Comparison of ENCODE assay signal across 8 mouse cellular contexts in genomic region chr11:97083401-97084140, GRCm38 (mm10). TPM values are rescaled to one million over a fixed set of nuclear protein-coding genes. Genes with fewer than 3 reads are reported as not detected.
DNase-seq lines count a peak whose midpoint lies in the region; ATAC-seq and TF ChIP-seq lines count a peak whose summit lies in the region.

No protein-coding gene starts in this region.

- H3K4me1 ChIP-seq in kidney, embryonic 16.5 days (ENCODE audit: insufficient read depth, low read length), result peaks cover 12% of the 10 kb centered on the region
- H3K4me1 ChIP-seq in stomach, embryonic 14.5 days (ENCODE audit: control insufficient read depth, insufficient read depth, low read length), result no peaks in the 10 kb centered on the region
- H3K4me1 ChIP-seq in stomach, postnatal 0 days (replicated peaks; ENCODE audit: control insufficient read depth, insufficient read depth), result no peaks in the 10 kb centered on the region
- H3K4me1 ChIP-seq in forebrain, postnatal 0 days (ENCODE audit: insufficient read depth), result no peaks in the 10 kb centered on the region

- peak overlapping the region; percentile 49 for H3K9ac ChIP-seq in kidney, embryonic 16.5 days (replicated peaks; ENCODE audit: low read length)
- no peak overlapping the region for H3K9ac ChIP-seq in stomach, embryonic 14.5 days (replicated peaks; ENCODE audit: low read depth, low read length)
- no peak overlapping the region for H3K9ac ChIP-seq in stomach, postnatal 0 days (ENCODE audit: low read length)
- H3K9ac ChIP-seq in forebrain, postnatal 0 days, result no peak overlapping the region

- 14% methylated on average over 22 of the region's 22 CpGs for WGBS in kidney, embryonic 16.5 days
- 20% methylated on average over 22 of the region's 22 CpGs for WGBS in stomach, embryonic 14.5 days
- WGBS in stomach, postnatal 0 days, result 23% methylated on average over 22 of the region's 22 CpGs
- 49% methylated on average over 22 of the region's 22 CpGs for WGBS in forebrain, postnatal 0 days

- no peak for TF ChIP-seq EP300 in stomach, postnatal 0 days (optimal IDR thresholded peaks at IDR 0.05)

- ATAC-seq in kidney, embryonic 16.5 days (ENCODE audit: low FRiP score, low TSS enrichment), result 0 out of 2 replicates have a peak, but pooled peaks have one; percentile 39
- ATAC-seq in stomach, embryonic 14.5 days (ENCODE audit: insufficient number of reproducible peaks, insufficient read depth, low FRiP score, low read depth), result no peak
- ATAC-seq in stomach, postnatal 0 days (ENCODE audit: low FRiP score, low TSS enrichment), result no peak
- ATAC-seq in forebrain, postnatal 0 days, result no peak

- DNase-seq in kidney, adult 8-10 months, result no peak
- no peak for DNase-seq in stomach, postnatal 0 days (ENCODE audit: low spot score)
- peak; percentile 50 to 78 for DNase-seq in frontal cortex, adult 2 months (ENCODE audit: extremely low spot score in 1 of 2, low spot score in 1 of 2)
- DNase-seq in cerebellum, postnatal 14 days, result no peak
- DNase-seq in kidney, adult 11 months, result no peak
- no peak for DNase-seq in forebrain, postnatal 0 days

- no peaks in the 10 kb centered on the region for H3K36me3 ChIP-seq in kidney, embryonic 16.5 days (ENCODE audit: insufficient read depth, low read length)
- H3K36me3 ChIP-seq in stomach, embryonic 14.5 days (ENCODE audit: control insufficient read depth, insufficient read depth, low read length), result no peaks in the 10 kb centered on the region
- H3K36me3 ChIP-seq in stomach, postnatal 0 days (ENCODE audit: control insufficient read depth, insufficient read depth, low read length), result no peaks in the 10 kb centered on the region
- H3K36me3 ChIP-seq in forebrain, postnatal 0 days (ENCODE audit: insufficient read depth), result no peaks in the 10 kb centered on the region

- H3K9me3 ChIP-seq in kidney, embryonic 16.5 days (ENCODE audit: low read length), result peaks cover 2% of the 10 kb centered on the region; the same call in 1 of the 2 replicates
- no peaks in the 10 kb centered on the region for H3K9me3 ChIP-seq in stomach, embryonic 14.5 days (ENCODE audit: control insufficient read depth, low read depth, low read length)
- H3K9me3 ChIP-seq in stomach, postnatal 0 days (ENCODE audit: control insufficient read depth, low read length), result no peaks in the 10 kb centered on the region
- no peaks in the 10 kb centered on the region for H3K9me3 ChIP-seq in forebrain, postnatal 0 days (ENCODE audit: low read length)

- H3K4me2 ChIP-seq in kidney, embryonic 16.5 days (replicated peaks; ENCODE audit: low read depth, low read length), result peak overlapping the region; percentile 19
- H3K4me2 ChIP-seq in stomach, embryonic 14.5 days (replicated peaks; ENCODE audit: low read depth, low read length), result peak overlapping the region; percentile 8; the same call in 1 of the 2 replicates
- H3K4me2 ChIP-seq in stomach, postnatal 0 days (replicated peaks; ENCODE audit: low read depth), result no peak overlapping the region
- H3K4me2 ChIP-seq in forebrain, postnatal 0 days (ENCODE audit: low read depth), result no peak overlapping the region

- no peak overlapping the region for H3K27ac ChIP-seq in kidney, embryonic 16.5 days (ENCODE audit: low read length)
- no peak overlapping the region for H3K27ac ChIP-seq in stomach, embryonic 14.5 days (ENCODE audit: low read length)
- no peak overlapping the region for H3K27ac ChIP-seq in stomach, postnatal 0 days (replicated peaks)
- no peak overlapping the region for H3K27ac ChIP-seq in forebrain, postnatal 0 days (ENCODE audit: low read depth, low read length)

- H3K27me3 ChIP-seq in kidney, embryonic 16.5 days (ENCODE audit: insufficient read depth, low read length), result 0 out of 2 replicates have a peak, but pooled peaks cover 3% of the 10 kb centered on the region
- H3K27me3 ChIP-seq in stomach, embryonic 14.5 days (ENCODE audit: control insufficient read depth, insufficient read depth, low read length), result no peaks in the 10 kb centered on the region
- no peaks in the 10 kb centered on the region for H3K27me3 ChIP-seq in stomach, postnatal 0 days (ENCODE audit: control insufficient read depth, insufficient read depth, low read length)
- no peaks in the 10 kb centered on the region for H3K27me3 ChIP-seq in forebrain, postnatal 0 days (ENCODE audit: insufficient read depth, low read length)

- H3K4me3 ChIP-seq in kidney, embryonic 16.5 days (ENCODE audit: low read length), result no peak overlapping the region
- no peak overlapping the region for H3K4me3 ChIP-seq in stomach, embryonic 14.5 days (ENCODE audit: low read depth, low read length)
- H3K4me3 ChIP-seq in stomach, postnatal 0 days (ENCODE audit: low read depth, low read length), result no peak overlapping the region
- no peak overlapping the region for H3K4me3 ChIP-seq in forebrain, postnatal 0 days (ENCODE audit: low read depth, low read length)

- no peak for TF ChIP-seq CTCF in stomach, postnatal 0 days (IDR thresholded peaks at IDR 0.05; ENCODE audit: low read depth)
- no peak for TF ChIP-seq CTCF in forebrain, postnatal 0 days (IDR thresholded peaks at IDR 0.05; ENCODE audit: low read depth)

RNA-seq across cellular contexts. Expression of gene Tbx21, which starts 31.6 kb away (rescaled TPM):
- polyA plus RNA-seq in kidney, embryonic 16.5 days (2015; fragmentation: Nextera tagmentation; extraction: Ambion mirVana), result 0.14 and 0.24 TPM in 2 replicates
- polyA plus RNA-seq in stomach, embryonic 14.5 days (2014; fragmentation: Nextera tagmentation; extraction: Ambion mirVana), result 0.20 TPM in 1 of 2 replicates, not detected in the other
- 0.05 and 0.10 TPM in 2 replicates for polyA plus RNA-seq in stomach, postnatal 0 days (2015; fragmentation: Nextera tagmentation; extraction: Ambion mirVana)
- polyA plus RNA-seq in frontal cortex, adult 2 months (2012; rRNA removed), result 9.7 and 10.1 TPM in 2 replicates
- 1.6 and 1.7 TPM in 2 replicates for total RNA-seq in forebrain, postnatal 0 days (2014; rRNA removed)
- 2.2 and 2.9 TPM in 2 replicates for polyA plus RNA-seq in forebrain, postnatal 0 days (2015; fragmentation: Nextera tagmentation; extraction: Ambion mirVana)

RNA-seq across cellular contexts. Expression of gene Osbpl7, which starts 33.1 kb away (rescaled TPM):
- polyA plus RNA-seq in kidney, embryonic 16.5 days (2015; fragmentation: Nextera tagmentation; extraction: Ambion mirVana), result 10.2 and 10.4 TPM in 2 replicates
- polyA plus RNA-seq in stomach, embryonic 14.5 days (2014; fragmentation: Nextera tagmentation; extraction: Ambion mirVana), result 4.5 and 8.2 TPM in 2 replicates
- 7.5 and 8.6 TPM in 2 replicates for polyA plus RNA-seq in stomach, postnatal 0 days (2015; fragmentation: Nextera tagmentation; extraction: Ambion mirVana)
- polyA plus RNA-seq in frontal cortex, adult 2 months (2012; rRNA removed), result 11.2 and 14.0 TPM in 2 replicates
- 10.9 and 13.1 TPM in 2 replicates for total RNA-seq in forebrain, postnatal 0 days (2014; rRNA removed)
- polyA plus RNA-seq in forebrain, postnatal 0 days (2015; fragmentation: Nextera tagmentation; extraction: Ambion mirVana), result 7.4 and 8.3 TPM in 2 replicates

RNA-seq across cellular contexts. Expression of gene Mrpl10, which starts 42.2 kb away (rescaled TPM):
- polyA plus RNA-seq in kidney, embryonic 16.5 days (2015; fragmentation: Nextera tagmentation; extraction: Ambion mirVana), result 92.9 and 98.8 TPM in 2 replicates
- 86.7 and 89.2 TPM in 2 replicates for polyA plus RNA-seq in stomach, embryonic 14.5 days (2014; fragmentation: Nextera tagmentation; extraction: Ambion mirVana)
- 56.3 and 60.8 TPM in 2 replicates for polyA plus RNA-seq in stomach, postnatal 0 days (2015; fragmentation: Nextera tagmentation; extraction: Ambion mirVana)
- polyA plus RNA-seq in frontal cortex, adult 2 months (2012; rRNA removed), result 60.2 and 66.3 TPM in 2 replicates
- total RNA-seq in forebrain, postnatal 0 days (2014; rRNA removed), result 41.6 and 55.5 TPM in 2 replicates
- 47.0 and 62.0 TPM in 2 replicates for polyA plus RNA-seq in forebrain, postnatal 0 days (2015; fragmentation: Nextera tagmentation; extraction: Ambion mirVana)

RNA-seq across cellular contexts. Expression of gene Lrrc46, which starts 42.4 kb away (rescaled TPM):
- 1.3 and 1.5 TPM in 2 replicates for polyA plus RNA-seq in kidney, embryonic 16.5 days (2015; fragmentation: Nextera tagmentation; extraction: Ambion mirVana)
- 0.38 TPM in 1 of 2 replicates, not detected in the other for polyA plus RNA-seq in stomach, embryonic 14.5 days (2014; fragmentation: Nextera tagmentation; extraction: Ambion mirVana)
- 0.36 and 0.45 TPM in 2 replicates for polyA plus RNA-seq in stomach, postnatal 0 days (2015; fragmentation: Nextera tagmentation; extraction: Ambion mirVana)
- polyA plus RNA-seq in frontal cortex, adult 2 months (2012; rRNA removed), result 0.82 TPM in 2 replicates
- total RNA-seq in forebrain, postnatal 0 days (2014; rRNA removed), result 1.0 and 1.6 TPM in 2 replicates
- 4.9 and 5.8 TPM in 2 replicates for polyA plus RNA-seq in forebrain, postnatal 0 days (2015; fragmentation: Nextera tagmentation; extraction: Ambion mirVana)

RNA-seq across cellular contexts. Expression of gene Scrn2, which starts 53.8 kb away (rescaled TPM):
- 45.7 and 50.9 TPM in 2 replicates for polyA plus RNA-seq in kidney, embryonic 16.5 days (2015; fragmentation: Nextera tagmentation; extraction: Ambion mirVana)
- polyA plus RNA-seq in stomach, embryonic 14.5 days (2014; fragmentation: Nextera tagmentation; extraction: Ambion mirVana), result 17.7 and 19.7 TPM in 2 replicates
- 11.8 and 12.5 TPM in 2 replicates for polyA plus RNA-seq in stomach, postnatal 0 days (2015; fragmentation: Nextera tagmentation; extraction: Ambion mirVana)
- polyA plus RNA-seq in frontal cortex, adult 2 months (2012; rRNA removed), result 6.1 and 6.3 TPM in 2 replicates
- total RNA-seq in forebrain, postnatal 0 days (2014; rRNA removed), result 14.8 and 17.9 TPM in 2 replicates
- polyA plus RNA-seq in forebrain, postnatal 0 days (2015; fragmentation: Nextera tagmentation; extraction: Ambion mirVana), result 10.2 and 11.3 TPM in 2 replicates

Comparison
In these comparisons a context has a peak if more than half of its experiments do, and no peak if none do; other contexts are left out.
1. H3K4me2 ChIP-seq: peak in kidney, embryonic 16.5 days (single experiment) and stomach, embryonic 14.5 days (single experiment); none in stomach, postnatal 0 days (single experiment) and forebrain, postnatal 0 days (single experiment).
2. DNase-seq: peak in frontal cortex, adult 2 months (2 of 2); none in kidney, adult 8-10 months (0 of 2), stomach, postnatal 0 days (single experiment), cerebellum, postnatal 14 days (0 of 2), kidney, adult 11 months (single experiment) and forebrain, postnatal 0 days (single experiment).